Mouse (Mus musculus) T-helper 17 cell (primary cell): ENCODE measurements around the gene Yy1.
"Not testable (repeated sequence)": the region's sequence is repeated elsewhere in the genome, so short reads cannot be mapped to it uniquely, and the experiment has no call there.

Experiments
- in situ Hi-C, 2 experiments: fragments of 300-600 bp; cut with MboI, MseI; formaldehyde crosslinking; loops; 1 replicate in 1 of 2; 2 replicates in 1 of 2; pipeline ENCODE4 v1.15.1; 2025; ENCODE audit warnings: high pct_unique_total_duplicates in 2 of 2

Gene Yy1

DNA sequence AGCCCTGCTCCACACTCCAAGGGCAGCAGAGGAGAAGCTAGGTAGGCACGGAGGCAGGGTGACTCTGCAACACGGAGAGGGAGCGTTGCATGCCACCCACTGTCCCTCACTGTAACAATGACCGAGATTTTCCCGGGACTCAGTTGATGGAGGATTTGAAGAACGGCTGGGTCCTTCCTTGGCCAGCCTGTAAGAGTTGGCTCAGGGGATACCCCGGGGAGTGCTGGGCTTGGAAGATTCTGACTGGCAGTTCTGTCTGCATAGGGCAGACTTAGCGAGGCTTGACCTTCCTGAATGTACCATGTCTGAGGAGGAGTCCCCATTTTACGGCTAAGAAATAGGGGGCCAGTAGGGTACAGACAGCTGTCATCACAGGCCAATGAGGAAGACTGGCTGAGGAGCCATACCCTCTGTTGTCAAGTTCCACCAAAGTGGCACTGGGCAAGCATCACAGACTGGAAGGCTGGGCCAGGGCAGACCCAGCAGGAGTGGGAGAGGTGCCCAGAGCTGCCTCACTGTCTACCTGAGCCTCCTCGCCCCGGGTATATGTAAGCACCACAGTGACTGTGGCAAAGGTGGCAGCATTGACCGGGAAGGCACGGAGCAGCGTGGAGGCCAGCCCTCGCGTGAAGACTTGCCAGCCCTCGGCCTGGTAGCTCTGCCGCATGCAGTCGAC lies 33.6 kb downstream of the Yy1 start:
- in situ Hi-C loops: no loop called here

DNA sequence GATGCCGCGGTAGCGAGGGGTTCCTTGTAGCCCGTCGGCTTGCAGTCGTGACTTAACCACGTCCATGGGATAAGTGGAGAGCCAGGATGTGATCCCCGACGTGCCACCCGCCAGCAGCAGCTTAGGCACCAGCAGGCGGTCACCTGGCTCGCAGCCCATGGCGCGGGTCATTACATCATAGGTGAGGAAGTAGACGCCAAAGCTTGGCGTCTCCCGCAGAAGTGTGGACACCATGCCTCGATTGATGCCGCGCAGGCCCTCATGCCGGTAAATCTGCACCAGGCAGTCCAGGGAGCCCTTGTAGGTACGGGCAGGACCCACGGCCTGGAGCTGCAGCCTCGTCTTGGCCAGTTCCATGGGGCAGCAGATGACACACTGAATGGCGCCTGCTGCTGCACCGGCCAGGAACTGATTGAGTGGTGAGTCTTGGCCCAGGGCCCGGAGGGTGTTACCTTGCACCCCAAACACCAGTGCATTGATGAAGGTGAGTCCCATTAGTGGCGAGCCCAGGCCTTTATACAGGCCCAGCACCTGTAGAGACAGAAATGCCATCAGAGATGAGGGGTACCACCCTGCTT lies 34.3 kb downstream of the Yy1 start:
- in situ Hi-C loops: no loop called here

DNA sequence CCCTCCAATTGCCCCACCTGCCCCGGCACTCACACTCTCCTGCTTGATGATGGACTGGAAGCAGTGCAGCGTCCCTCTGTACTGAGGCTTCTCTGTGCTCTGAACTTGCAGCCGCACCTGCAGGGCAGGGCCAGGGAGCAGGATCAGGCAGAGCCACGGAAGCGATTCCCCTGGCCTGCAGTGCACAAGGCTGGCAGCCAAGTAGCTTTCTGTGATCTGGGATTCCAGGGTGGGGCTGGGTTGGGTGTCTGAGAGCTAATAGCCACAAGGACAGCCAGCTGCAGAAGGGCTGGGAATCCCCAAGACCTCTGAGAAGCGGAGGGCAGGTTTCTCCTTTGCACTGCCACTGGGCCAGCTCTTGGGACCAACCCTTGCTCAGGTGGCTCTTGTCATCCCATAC lies 34.9 kb downstream of the Yy1 start:
- in situ Hi-C loops: no loop called here

DNA sequence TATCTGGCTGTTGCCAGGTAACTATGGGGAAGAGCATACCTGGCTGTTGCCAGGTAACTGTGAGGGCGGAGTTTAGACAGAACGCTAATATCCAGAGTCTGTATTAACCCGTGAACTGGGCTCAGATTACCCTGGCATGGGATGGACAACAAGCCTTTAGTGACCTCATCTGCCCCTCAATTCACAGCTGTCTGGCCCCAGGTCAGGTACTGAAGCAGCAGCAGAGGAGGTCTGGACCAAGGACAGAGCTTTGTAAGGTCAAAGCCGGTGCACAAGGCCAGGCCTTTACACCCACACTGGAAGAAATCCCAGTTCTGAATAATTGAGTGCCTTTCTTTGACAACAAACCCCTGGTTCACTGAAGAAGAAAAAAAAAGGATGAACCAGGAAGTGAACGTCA lies 36.9 kb downstream of the Yy1 start:
- in situ Hi-C loops: no loop called here

DNA sequence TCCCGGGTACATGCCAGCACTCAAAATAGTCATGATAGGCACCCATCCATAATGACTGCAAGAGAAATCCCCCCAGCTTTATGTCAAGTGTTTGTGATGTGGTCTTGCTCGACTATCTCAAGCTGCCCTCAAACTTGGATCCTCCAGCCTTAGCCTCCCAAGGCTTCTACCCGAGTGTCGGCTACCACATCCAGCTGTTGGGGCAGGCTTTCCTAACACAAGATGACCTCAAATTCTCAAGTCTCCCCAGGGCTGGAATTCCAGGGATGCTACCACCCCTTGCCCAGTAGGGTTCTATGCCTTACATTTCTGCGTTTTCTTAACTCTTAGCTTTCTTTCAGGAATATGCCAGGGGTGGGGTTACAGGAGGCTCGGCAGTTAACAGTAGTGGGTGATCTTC lies 37.6 kb downstream of the Yy1 start:
- in situ Hi-C loops: no loop called here

DNA sequence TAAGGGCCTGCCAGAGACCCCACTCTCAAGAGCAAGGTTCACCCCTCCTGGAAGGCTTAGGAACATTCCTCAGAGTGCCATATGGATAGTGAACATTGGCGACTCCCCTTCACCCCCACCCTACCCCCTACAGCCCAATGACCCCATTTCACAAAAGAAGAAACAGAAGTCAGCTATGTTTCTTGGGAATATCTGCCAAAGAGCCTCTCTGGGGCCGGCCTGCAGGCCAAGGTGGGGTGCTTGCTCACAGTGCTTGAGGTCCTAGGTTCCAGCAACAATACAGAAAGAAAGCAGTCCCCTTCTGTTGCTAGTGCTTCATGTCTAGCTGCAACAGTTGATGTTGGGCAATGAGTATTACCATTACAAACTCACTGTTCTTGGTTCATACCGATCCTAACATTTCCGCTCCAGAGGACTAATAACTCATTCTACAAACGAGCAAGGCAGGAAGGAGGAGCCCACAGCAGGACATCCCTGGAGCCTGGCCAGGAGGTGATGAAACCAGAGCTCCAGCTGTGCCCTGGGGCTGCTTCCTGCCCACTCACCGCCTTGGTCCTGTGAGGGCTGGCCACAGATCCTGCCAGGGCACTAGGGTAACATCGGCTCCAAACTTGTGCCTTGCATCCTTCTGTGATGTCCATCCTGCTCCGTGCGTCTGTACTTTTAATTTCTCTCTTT lies 39.3 kb downstream of the Yy1 start:
- in situ Hi-C loops: no loop called here

DNA sequence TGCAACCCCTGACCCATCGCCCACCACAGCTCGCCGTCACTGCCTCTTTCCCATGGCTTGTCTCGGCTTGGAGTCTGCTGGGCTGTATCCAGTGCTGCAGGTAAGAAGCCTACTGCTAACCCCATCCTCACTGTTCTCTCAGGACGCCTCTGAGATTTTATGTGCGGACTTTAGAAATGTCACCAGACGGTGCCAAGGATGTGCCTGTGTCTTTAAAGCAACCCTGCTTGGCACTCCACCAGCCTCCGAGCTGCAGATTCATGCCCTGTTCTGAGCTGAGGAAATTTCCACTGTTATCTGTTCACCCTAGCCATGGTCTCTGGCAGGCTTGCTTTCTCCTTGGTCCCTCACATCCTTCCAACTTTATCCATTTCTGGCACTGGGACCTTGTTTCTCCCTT lies 40.1 kb downstream of the Yy1 start:
- in situ Hi-C loops: no loop called here

DNA sequence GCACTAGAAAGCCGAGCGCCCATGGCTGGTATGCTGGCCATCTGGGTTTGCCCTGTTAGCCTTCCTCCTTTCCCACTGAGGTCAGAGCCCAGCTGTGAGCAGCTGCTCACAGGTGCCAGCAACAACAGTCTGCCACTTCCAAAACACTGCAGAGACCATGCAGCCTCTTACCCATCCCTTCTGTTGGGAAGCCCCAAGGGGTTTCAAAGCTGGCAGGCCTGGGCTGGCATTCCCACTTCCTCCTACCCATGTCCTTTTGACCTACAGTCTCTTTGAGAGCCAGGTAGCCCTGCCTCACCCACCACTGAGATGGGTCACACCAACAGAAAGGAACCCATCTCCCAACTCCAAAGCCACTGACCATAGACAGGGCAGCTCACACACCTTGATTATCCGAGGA lies 40.6 kb downstream of the Yy1 start:
- in situ Hi-C loops: no loop called here

DNA sequence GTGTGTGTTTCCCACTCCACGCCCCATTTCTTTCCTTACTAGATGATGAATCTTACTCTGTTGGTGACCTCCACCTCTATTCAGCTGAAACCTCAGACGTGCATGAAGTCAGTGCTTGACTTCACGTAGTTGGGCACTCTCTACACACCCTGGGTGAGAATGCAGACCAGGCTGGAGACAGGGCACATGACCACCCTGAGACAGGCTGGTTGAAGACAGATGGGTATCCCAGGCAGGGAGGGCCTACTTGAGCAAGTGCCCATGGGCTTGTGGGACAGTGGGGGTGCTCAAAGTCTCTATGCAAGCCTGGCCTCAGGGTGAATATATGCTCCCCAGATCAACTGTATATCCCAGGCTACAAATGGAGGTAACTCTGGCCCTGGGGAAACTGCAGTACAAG lies 41.6 kb downstream of the Yy1 start:
- in situ Hi-C loops: no loop called here

DNA sequence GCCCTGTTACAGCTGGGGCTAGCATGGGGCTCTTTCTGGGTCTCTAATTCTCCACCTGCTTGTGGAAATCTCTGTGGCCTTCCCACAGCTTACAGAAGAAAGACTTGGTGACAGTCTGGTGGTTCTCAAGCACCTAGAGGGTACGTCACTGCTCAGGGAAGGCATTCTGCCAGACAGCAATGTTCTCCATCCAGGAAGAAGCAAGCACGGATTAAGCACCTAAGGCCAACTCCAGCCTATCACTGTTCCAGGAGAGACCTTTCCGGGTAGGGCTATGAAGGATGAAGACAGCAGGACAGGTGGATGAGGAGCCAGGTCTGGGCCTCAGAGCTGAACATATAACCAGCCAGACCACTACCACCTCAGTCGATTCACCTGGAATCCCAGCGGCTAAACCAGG lies 42.0 kb downstream of the Yy1 start:
- in situ Hi-C loops: no loop called here

DNA sequence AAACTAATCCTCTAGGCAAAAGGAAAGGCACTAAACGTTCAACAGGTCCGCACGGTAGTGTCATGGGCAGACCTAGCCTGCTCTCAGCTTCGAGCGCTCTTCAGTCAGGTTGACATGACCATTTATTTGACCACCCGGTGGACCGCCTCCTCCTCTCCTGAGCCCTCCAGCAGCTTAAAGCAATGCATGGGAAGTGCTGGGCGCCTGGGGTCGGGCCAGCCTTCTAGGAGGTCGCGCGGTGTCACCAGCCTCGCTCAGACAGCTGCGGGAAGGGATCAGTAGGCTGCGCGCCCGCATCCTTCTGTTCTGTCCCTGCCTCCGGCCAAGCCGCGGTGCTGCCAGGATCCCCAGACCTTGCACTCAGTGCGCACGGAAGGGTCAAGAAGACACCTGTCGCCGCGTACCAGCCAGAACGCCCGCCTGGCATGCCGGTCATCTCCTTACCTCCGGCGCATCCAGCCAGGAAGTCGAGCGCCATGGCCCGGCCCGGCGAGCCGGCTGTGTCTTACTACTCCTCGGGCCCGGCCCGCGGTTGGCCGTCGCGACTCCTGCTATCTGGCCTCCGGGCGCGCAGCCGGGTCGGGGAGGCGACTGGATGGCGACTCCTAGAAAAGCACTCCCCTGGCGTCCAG lies 42.6 kb downstream of the Yy1 start:
- in situ Hi-C loops: no loop called here

DNA sequence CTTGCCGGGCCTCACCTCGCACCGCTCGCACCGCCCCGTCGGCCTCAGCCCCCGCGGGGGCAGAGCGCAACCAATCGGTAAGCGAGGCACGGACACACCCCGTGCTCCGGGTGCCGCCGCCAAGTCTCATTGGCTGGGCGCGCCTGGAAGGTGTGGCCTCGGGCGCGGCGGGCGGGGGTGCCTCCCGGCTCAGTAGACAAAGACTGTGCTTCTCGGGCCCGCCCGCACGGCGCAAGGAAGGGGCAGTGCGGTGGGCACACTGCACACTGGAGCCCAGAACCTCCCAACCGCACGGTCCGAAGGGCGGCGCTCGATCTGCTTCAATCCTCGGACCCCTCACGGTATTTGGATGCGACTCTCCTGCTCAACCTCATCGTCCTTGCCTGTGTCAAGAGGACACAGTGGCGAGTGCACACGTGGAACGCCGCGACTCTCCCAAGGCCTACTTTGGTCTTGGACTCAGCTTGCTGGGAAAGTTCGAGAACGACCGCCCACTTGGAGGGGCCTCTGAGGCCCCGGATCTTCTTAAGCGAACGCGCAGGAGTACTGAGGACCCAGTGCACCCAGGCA lies 43.2 kb downstream of the Yy1 start, which contains the start of the genes Slc25a29 and Slc25a47:
TSS of gene Slc25a29 (minus strand) at position 44 of the 570 bp plus-strand sequence.
TSS of gene Slc25a47 (plus strand) at position 207 of the 570 bp plus-strand sequence.
- in situ Hi-C loops: no loop called here

DNA sequence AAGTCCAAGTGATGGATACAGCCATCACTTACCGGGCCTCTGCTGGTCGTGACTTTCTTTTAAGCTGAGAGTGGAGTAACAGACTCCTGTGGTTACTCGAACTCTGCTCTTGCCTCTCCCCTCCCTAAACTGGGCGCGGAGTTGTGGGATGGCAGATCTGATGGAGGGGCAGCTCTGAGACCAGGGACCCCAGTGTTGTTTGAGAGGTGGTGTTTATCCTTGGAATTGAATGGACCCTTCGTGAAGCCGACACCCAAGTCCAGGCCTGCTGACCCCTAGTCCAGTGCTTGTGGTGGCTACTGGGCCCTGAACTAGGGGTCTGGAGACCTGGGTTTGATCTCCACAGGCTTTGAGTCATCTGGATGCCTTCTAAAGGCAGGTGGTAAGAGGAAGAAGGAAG lies 43.9 kb downstream of the Yy1 start:
- in situ Hi-C loops: no loop called here

DNA sequence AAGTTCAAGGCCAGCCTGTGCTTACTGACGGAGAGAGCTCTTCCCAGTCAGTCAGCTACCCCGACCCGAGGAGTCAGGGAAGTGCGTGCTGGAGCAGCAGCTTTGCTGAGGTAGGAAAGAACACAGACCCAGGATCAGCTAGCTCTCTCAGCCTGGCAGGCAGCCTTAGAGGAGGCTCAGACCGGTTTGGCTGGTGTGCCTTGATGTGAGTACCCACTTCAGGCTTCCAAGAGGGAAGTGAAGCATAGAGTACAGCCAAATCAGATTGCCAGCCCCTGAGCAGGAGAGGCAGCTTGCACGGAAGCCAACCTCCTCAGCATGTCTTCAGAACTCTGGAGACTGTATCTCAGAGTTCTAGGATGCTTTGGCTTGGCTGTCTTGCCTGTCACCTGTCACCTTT lies 48.4 kb downstream of the Yy1 start:
- in situ Hi-C loops: no loop called here

DNA sequence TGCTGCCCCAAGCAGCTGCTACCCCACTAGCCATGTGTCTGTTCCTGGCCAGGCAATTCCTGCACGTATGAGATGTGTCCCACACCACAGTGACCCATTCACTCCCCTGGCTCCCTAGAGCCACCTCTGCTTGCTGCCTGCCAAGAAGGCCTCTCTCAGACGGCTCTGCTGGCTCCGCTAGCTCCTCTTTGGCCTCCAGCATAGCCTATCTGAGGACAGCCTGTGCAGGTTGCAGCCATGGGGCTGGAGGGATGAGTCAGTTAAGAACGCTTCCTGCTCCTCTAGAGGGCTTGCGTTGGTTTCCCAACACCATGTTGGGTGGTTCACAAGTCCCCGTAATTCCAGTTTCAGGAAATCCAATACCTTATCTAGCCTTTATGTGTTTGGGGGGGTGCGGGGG lies 49.9 kb downstream of the Yy1 start:
- in situ Hi-C loops: no loop called here

DNA sequence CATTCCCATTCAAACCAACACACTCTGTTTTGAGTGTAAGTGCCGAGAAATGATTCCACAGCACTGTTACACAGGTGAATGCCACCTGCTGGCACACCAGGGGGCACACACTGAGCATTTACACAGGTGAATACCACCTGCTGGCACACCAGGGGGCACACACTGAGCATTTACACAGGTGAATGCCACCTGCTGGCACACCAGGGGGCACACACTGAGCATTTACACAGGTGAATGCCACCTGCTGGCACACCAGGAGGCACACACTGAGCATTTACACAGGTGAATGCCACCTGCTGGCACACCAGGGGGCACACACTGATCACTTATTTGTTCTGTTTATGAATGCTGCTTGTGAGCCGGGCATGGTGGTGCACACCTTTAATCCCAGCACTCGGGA lies 55.3 kb downstream of the Yy1 start:
- in situ Hi-C loops: not testable (repeated sequence)

DNA sequence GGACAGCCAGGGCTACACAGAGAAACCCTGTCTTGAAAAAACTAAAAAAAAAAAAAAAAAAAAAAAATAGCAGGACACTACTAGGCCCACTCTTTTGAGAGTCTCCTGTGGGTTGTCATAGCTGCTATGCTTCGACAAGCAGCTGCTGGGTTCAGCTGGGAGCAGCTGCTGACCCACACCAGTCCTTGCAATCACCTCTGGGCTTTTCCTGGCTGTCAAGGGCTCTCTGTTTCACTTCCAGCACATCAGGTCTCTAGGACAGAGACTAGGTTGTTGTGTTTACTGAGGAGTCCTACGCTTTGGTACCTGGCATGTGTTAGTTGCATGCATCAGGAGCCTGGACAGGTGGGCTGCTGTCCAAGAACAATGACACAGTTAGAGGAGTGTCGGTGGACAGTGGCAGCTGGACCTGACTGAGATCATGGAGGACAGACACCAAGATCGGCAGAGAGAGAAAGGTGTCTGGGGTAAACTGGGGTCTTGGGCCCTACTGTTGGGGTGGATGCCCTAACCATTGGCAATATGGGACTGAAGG lies 56.8 kb downstream of the Yy1 start:
- in situ Hi-C loops: no loop called here

DNA sequence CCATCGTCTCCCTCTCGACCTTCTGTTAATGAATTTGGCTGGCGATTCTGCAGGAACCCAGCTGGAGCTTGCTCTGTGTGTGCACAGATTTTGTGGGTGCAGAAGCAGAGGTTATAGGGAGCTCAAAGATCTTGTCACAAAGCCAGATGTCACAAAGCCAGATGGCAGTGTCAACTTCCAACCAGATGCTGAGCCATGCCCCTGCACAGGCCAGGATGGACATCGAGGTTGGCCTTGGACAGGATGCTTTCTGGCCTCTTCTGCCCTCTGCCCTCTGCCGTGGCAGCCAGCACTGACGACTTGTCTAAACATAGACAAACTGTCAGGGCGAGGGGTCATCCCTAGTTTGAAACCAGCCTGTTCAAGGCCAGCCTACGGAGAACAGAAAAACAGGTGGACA lies 57.4 kb downstream of the Yy1 start:
- in situ Hi-C loops: no loop called here

DNA sequence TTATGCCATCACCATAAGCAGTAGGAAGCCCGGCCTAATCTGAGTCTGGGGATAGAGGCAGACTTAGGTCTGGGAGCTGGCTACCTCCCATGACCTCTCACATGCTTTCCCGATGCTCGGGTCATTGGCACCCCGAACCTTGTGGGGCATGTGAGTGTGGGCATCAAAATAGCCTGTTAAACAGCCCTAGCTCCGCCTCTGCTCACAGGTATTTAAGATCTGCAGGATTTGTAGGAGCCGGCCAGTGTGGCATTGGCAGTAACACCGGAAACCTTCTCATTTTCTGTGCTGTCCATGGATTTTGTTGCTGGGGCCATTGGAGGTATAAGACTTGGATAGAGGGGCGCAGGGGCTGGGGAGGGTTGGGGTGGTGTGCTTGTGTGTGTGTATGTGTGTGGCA lies 58.1 kb downstream of the Yy1 start:
- in situ Hi-C loops: no loop called here

DNA sequence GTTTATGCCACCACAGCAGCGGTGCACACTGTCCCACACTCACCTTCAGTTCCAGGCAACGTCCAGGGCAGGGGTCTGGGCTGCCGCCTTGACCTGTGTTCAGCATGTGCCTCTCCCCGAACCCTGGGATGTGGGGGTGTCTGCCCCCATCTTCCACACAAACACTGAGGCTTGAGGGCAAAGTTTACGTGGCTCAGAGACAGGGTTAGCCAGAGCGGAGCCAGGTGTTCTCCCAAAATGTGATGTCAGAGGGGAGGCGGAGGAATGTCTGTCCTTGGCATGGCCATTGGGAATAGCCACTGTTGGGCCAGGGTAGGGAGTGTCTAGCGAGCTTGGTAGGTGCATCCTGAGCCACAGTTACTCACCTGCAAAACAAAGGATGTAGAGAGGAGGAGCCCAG lies 60.0 kb downstream of the Yy1 start:
- in situ Hi-C loops: no loop called here

DNA sequence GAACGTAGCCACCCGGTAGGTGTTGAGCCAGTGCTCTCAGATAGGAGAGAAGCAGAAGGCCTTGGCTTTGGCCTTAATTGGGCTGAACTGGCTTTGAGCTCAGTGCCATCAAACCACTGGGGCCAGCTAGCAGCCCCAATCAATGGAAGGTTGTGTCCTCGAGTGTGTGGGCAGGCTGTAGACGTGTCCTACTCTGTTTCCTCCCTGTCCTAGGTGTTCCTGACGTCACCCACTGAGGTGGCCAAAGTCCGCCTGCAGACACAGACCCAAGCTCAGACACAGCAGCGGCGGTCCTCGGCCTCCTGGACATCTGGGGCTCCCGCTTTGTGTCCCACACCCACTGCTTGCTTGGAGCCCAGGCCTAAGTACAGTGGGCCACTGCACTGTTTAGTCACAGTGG lies 62.3 kb downstream of the Yy1 start:
- in situ Hi-C loops: no loop called here

DNA sequence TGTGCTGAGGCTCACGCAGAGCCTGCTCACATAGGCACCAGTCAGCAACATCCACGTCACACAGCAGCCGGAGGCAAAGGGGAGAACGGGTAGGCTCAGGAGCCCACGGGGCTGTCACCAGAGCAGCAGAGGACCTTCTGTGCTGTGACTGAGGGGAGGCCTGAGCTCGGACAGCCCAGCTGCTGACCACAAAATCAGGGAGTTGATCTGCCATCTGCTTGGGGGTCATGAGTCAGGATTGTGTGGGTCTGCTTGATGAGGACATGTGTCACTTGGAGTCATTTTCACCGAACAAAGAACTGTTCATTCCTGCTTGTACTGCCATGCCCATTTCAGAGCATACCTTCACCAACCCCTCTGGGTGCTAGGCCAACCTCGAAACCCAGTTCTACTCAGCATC lies 63.4 kb downstream of the Yy1 start:
- in situ Hi-C loops: no loop called here
